Mouse (Mus musculus) liver, embryonic 14.5 days (tissue): ENCODE measurements around the gene Adsl. TPM values are rescaled to one million over a fixed set of nuclear protein-coding genes. Genes with fewer than 3 reads are reported as not detected.

ENCODE experiments used
- ATAC-seq: fragments of 200-750 bp; cut with Nextera tagmentation; 2 replicates; pipeline ENCODE4 v1.8.0; 2017; ENCODE audit warnings: moderate number of reproducible peaks, mild to moderate bottlenecking, moderate library complexity; ENCODE audit not compliant: insufficient read depth
- DNase-seq, 3 experiments: peaks; one replicate each; pipeline ENCODE4 v3.0.0-alpha.2; 2012 to 2013; ENCODE audit warnings: low read depth in 3 of 3, low spot score in 3 of 3
- H3K27ac ChIP-seq: fragments of 300-500 bp; sonication (generic); 2 replicates; pipeline ENCODE4 v1.5.1; 2014; ENCODE audit warnings: moderate library complexity, mild to moderate bottlenecking, control low read depth, inconsistent platforms
- H3K27me3 ChIP-seq: fragments of 300-500 bp; sonication (generic); 2 replicates; pipeline ENCODE4 v1.6.1; 2014; ENCODE audit warnings: mild to moderate bottlenecking, low read length, moderate library complexity; ENCODE audit not compliant: control insufficient read depth, insufficient read depth
- H3K36me3 ChIP-seq: fragments of 300-500 bp; sonication (generic); replicated peaks from 2 replicates; pipeline ENCODE4 v1.6.1; 2014; ENCODE audit warnings: low read depth; ENCODE audit not compliant: control insufficient read depth, insufficient read depth
- H3K4me1 ChIP-seq, 2 experiments: fragments of 200-500 bp in 1 of 2; fragments of 300-500 bp in 1 of 2; sonication (generic) in 1 of 2; replicated peaks; 2 replicates each; pipeline ENCODE4 v1.6.1; 2012 to 2014; ENCODE audit warnings: antibody characterized with exemption in 1 of 2, inconsistent platforms in 1 of 2, low read length in 1 of 2; ENCODE audit not compliant: control insufficient read depth in 2 of 2, insufficient read depth in 2 of 2
- H3K4me2 ChIP-seq: fragments of 300-500 bp; sonication (generic); 2 replicates; pipeline ENCODE4 v1.6.1; 2014; ENCODE audit warnings: low read depth, mild to moderate bottlenecking, control low read depth, moderate library complexity
- H3K4me3 ChIP-seq, 2 experiments: fragments of 200-500 bp in 1 of 2; fragments of 300-500 bp in 1 of 2; sonication (generic) in 1 of 2; 2 replicates each; pipeline ENCODE4 v1.5.1; 2012 to 2014; ENCODE audit warnings: low read depth in 2 of 2, low read length in 2 of 2, mild to moderate bottlenecking in 2 of 2, control low read depth in 1 of 2, inconsistent platforms in 1 of 2, moderate library complexity in 1 of 2; ENCODE audit not compliant: insufficient read depth in 1 of 2
- H3K9ac ChIP-seq: fragments of 300-500 bp; sonication (generic); replicated peaks from 2 replicates; pipeline ENCODE4 v1.6.1; 2014; ENCODE audit warnings: mild to moderate bottlenecking, control low read depth, moderate library complexity
- H3K9me3 ChIP-seq: fragments of 300-500 bp; sonication (generic); 2 replicates; pipeline ENCODE4 v1.6.1; 2016; ENCODE audit warnings: low read length, mixed read lengths; ENCODE audit not compliant: control insufficient read depth
- CTCF ChIP-seq: IDR thresholded peaks from 2 replicates; pipeline ENCODE4 v1.5.1; 2016; ENCODE audit warnings: antibody characterized with exemption, low read depth, control low read depth
- EP300 ChIP-seq: IDR thresholded peaks from 2 replicates; pipeline ENCODE4 v1.6.1; 2016; ENCODE audit warnings: antibody characterized with exemption, low read depth
- WGBS: fragments of 180-500 bp; shearing (Covaris S2); extraction: QIAGEN DNeasy Blood & Tissue Kit; methylation state at CpG from one replicate; pipeline ENCODE4 v1.1.7; 2014; ENCODE audit not compliant: insufficient replicate concordance; 5-methylcytosine and 5-hydroxymethylcytosine counted together
- polyA plus RNA-seq, 2 experiments: library from polyadenylated mRNA; depleted of rRNA in 1 of 2; stranded (reverse) in 1 of 2; unstranded in 1 of 2; fragments of >200 nt; fragmentation: Nextera tagmentation in 1 of 2; extraction: Ambion mirVana in 1 of 2; gene quantifications; 2 replicates each; pipeline versions ENCODE4 v1.2.1 to v1.2.3; 2012 to 2014

Gene Adsl
- polyA plus RNA-seq, 2 experiments, result 43.8 to 48.2 TPM

DNA sequence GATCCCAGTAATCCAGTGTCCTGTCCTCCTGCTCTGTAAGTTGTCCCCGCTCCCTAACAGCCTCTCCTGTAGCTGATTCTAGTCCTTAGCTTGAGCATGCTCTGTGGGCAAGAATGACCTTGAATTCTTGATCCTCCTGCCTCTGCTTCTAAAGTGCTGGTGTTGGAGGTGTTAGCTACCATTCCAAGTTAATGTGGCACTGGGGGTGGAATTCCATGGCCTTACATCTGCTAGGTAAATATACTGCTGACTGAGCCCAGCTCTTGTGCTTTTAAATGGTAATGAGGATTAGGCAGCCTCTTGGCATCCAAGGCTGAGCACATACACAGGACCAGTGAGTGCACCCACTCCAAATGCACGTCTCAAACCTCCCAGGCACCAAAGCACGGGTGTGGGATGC is 6.6 kb downstream of the Adsl start:
- H3K36me3 ChIP-seq, result peaks cover 51% of the 10 kb centered on the region
- no peaks in the 10 kb centered on the region for H3K4me1 ChIP-seq
- no peaks in the 10 kb centered on the region for H3K27me3 ChIP-seq
- DNase-seq (no peak), ATAC-seq (no peak)
- 79% methylated on average over 3 of the region's 3 CpGs for WGBS
- no peak overlapping the region for H3K4me2 ChIP-seq
- no peaks in the 10 kb centered on the region for H3K9me3 ChIP-seq
- H3K9ac ChIP-seq, result no peak overlapping the region
- H3K27ac ChIP-seq, result no peak overlapping the region
- H3K4me3 ChIP-seq, result no peak overlapping the region
- TF ChIP-seq EP300, result no peak

DNA sequence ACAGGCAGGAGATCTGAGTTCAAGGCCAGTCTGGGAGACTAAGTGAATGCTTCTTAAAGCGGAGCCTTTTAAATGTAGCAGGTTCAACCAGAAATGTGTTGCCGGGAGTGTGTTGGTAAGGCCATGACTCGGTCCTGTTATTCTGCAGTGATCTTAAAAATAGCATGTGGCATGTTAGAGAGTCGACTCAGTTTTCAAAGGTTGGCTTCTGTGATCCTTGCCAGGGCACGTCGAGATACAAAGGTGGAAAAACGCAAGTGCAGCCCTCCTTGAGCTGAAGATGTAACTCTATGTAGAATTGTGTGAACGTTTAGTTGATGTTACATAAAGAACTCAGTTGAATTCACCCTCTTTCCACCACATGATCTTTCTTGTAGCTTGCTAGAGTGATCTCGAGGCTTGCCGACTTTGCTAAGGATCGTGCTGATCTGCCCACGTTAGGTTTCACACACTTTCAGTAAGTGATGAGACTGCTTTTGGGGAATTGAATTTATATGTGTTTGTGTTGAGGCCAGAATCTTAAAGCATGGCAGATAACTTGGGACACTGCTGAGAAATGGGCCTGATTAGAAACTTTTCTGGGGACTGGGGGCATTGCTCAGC is 7.6 kb downstream of the Adsl start:
- no peaks in the 10 kb centered on the region for H3K27me3 ChIP-seq
- TF ChIP-seq EP300 (no peak), CTCF (no peak)

DNA sequence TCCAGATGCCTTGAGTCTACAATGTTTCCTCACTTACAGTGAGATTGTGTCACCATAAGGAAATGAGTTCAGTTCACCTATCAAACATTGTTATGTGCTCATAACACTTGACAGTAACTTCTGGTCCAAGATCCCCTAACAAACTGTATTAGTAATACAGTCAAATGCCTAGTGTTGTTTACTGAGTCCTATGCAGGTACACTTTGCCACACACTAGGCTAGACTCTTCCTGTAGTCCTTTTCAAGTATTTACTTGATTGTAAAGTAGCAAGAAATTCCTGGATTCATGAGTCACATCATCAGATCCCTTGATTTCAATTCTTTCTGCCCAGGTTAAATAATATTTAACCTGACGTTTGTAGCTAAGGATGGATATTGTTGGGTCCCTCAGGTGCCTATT is 21.1 kb downstream of the Adsl start:
- Histone ChIP-seq H3K4me1 (no peaks in the 10 kb centered on the region), H3K4me3 (no peak overlapping the region), H3K27ac (no peak overlapping the region), H3K36me3 (peaks cover 35% of the 10 kb centered on the region), H3K4me2 (no peak overlapping the region), H3K27me3 (no peaks in the 10 kb centered on the region), H3K9me3 (no peaks in the 10 kb centered on the region), H3K9ac (no peak overlapping the region)
- 63% methylated on average over 1 of the region's 1 CpGs for WGBS
- DNase-seq (no peak), ATAC-seq (no peak)
- no peak for TF ChIP-seq EP300
- no peak for TF ChIP-seq CTCF

More for the DNA sequence above, 7.6 kb downstream of the Adsl start:
- Histone ChIP-seq H3K36me3 (peaks cover 59% of the 10 kb centered on the region), H3K4me3 (no peak overlapping the region), H3K4me1 (no peaks in the 10 kb centered on the region), H3K27ac (no peak overlapping the region), H3K9me3 (no peaks in the 10 kb centered on the region), H3K9ac (no peak overlapping the region), H3K4me2 (no peak overlapping the region)
- no peak for DNase-seq
- no peak for ATAC-seq
- 85% methylated on average over 12 of the region's 12 CpGs for WGBS

DNA sequence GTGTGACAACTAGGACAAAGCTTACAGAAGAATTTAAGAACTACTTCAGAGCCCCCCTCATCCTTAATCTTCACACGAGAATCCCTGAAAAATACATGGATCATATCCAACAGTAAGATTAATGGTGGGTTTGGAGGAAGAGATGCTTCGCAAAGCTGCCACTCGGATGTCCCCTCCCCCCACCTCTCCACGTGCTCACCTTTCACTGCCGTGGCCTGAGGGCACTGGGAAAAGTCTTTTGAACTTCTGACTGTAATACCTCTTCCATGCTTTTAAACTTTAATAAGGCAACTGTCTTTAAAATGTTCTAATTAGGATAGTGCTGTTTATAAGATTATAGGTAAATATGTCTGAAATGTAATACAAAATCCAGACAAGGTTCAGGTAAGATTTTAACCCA is 26.0 kb downstream of the Adsl start:
- no peak for ATAC-seq

DNA sequence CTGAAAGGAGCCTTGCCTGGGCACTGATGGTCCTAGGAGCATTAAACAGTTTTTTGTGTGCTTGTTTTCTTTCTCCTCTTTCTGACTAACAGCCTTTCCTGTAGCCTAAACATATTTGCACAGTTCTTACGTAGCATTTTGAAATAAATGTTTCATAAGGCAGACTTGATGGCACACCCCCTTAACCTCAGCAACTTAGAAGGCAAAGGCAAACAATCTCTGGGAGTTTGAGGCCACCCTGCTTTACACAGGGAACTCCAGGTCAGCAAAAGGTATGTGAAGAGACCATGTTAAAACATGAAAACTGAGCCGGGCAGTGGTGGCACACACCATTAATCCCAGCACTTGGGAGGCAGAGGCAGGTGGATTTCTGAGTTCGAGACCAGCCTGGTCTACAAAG is 27.4 kb downstream of the Adsl start:
- WGBS, result 69% methylated on average over 3 of the region's 3 CpGs
- Histone ChIP-seq H3K4me3 (no peak overlapping the region), H3K4me2 (no peak overlapping the region), H3K36me3 (no peaks in the 10 kb centered on the region), H3K27me3 (no peaks in the 10 kb centered on the region), H3K9ac (no peak overlapping the region), H3K4me1 (peaks cover 0 to 15% of the 10 kb centered on the region in 2 experiments; a peak in 2 of 4 replicates), H3K9me3 (no peaks in the 10 kb centered on the region), H3K27ac (no peak overlapping the region)
- no peak for TF ChIP-seq CTCF
- TF ChIP-seq EP300, result no peak
- DNase-seq (no peak), ATAC-seq (no peak)

More for the DNA sequence above, 26.0 kb downstream of the Adsl start:
- H3K27ac ChIP-seq, result no peak overlapping the region
- H3K9ac ChIP-seq, result no peak overlapping the region
- 43% methylated on average over 5 of the region's 5 CpGs for WGBS
- no peak overlapping the region for H3K4me2 ChIP-seq
- H3K27me3 ChIP-seq, result no peaks in the 10 kb centered on the region
- H3K36me3 ChIP-seq, result peaks cover 2% of the 10 kb centered on the region; the same call in 1 of the 2 replicates
- H3K9me3 ChIP-seq, result no peaks in the 10 kb centered on the region
- H3K4me3 ChIP-seq, result no peak overlapping the region
- peaks cover 0 to 9% of the 10 kb centered on the region in 2 experiments; a peak in 2 of 4 replicates for H3K4me1 ChIP-seq
- TF ChIP-seq EP300 (no peak), CTCF (no peak)
- DNase-seq, result no peak
